Mouse (Mus musculus) lung, postnatal 25 days (tissue): Measurements from ENCODE around the gene Olfr1272.
"Not testable (repeated sequence)": the region's sequence is repeated elsewhere in the genome, so short reads cannot be mapped to it uniquely, and the experiment has no call there.

Experiments used
- DNase-seq: peaks from one replicate; pipeline ENCODE4 v3.0.0; 2022; ENCODE audit warnings: low spot score

Olfr1272 gene

DNA sequence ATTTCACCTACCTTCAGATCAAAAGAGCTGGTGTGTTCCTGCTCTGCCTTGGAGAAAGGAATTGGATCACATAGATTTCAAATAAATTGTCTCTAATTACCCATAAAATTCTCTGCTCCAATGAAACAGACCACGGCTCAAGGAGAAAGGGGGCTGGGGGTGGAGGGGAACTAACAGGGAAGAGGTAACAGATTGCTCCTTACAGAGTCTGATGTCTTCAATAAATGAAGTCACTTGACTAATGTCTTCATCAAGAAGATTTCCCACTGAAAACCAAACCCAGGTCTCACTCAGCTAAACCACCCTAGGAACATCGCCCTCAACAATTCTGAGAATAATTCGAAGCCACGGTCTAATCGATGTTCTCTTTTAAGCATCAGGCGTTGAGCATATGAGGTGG is at the start of gene Olfr1272:
Gene Olfr1272 (minus strand): TSS at position 101 of the 400 bp plus-strand sequence.
- DNase-seq, result no peak

DNA sequence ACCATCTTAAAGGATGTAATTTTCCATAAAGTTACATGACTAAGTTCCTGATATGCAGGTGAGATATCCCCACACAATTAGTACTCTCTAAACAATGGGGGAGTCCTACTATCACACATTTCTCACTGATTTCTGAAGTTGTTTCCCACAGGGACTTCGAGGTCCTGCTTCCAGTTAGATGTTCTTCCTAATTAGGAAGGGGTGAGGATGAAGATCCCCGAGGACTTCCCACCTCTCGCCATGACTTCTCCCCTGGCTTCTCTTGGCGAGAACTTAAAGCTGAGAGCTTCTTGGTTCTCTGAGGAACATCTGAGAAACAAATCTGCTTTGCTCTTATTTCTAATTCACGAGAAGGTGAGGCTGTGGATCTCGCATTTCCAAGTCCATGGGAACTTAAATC is 29.3 kb upstream of the Olfr1272 start, which contains the start of gene Gm13769:
Gene Gm13769 (plus strand): TSS at position 301 of the 400 bp plus-strand sequence.
- DNase-seq, result not testable (repeated sequence)

DNA sequence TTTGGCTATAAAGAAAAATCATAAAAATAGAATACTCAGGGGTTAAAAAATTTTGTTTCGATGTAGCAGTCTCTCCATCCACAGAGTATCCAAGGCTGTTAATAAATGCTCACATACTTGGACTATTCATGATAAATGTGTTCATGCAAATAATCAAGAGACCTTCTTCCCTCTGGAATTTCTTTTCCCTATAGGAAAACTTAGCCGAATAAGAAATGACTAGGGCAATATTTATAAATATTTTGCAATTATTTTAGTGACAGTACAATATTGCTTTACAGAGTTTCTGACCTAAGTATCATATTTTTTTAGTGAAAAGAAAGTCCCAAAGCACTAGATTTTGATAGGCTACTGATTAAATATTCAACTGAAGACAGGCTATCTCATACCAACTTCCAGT is 21.7 kb downstream of the Olfr1272 start, which contains the start of gene Olfr1271:
Gene Olfr1271 (minus strand): TSS at position 101 of the 400 bp plus-strand sequence.
- no peak for DNase-seq

DNA sequence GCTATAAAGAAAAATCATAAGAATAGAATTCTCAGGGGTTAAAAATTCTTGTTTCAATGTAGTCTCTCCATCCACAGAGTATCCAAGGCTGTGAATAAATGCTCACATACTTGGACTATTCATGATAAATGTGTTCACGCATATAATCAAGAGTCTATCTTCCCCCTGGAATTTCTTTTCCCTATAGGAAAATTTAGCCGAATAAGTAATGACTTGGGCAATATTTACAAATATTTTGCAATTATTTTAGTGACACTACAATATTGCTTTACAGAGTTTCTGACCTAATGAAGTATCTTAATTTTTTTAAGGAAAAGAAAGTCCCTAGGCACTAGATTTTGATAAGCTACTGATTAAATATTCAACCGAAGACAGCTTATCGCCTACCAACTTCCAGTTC is 35.1 kb downstream of the Olfr1272 start, which contains the start of gene Olfr142:
Gene Olfr142 (minus strand): TSS at position 101 of the 400 bp plus-strand sequence.
- DNase-seq, result no peak
